In genomic region chr6:86157253-86158234, GRCm38 (mm10) we compare ENCODE assay signal across 9 mouse cellular contexts. TPM values are rescaled to one million over a fixed set of nuclear protein-coding genes. Genes with fewer than 3 reads are reported as not detected.
A peak's percentile ranks its signal among the peaks of the same experiment; 100 is the strongest.
DNase-seq lines count a peak whose midpoint lies in the region; ATAC-seq and TF ChIP-seq lines count a peak whose summit lies in the region.
"Had no signal": no experiment of that assay in that cellular context is flagged by ENCODE, and none has a peak within 500 bp of the region (broad histone marks: within the 10 kb centered on the region; RNA-seq: fewer than 3 reads in every experiment).

No protein-coding gene starts in this region.

- WGBS in heart, embryonic 13.5 days: 52% methylated on average over 17 of the region's 17 CpGs

- H3K4me3 ChIP-seq in heart, embryonic 13.5 days: no peak overlapping the region
- H3K4me3 ChIP-seq in ES-Bruce4 (ENCODE audit: low read depth, low read length): no peak overlapping the region
- H3K4me3 ChIP-seq: liver, embryonic 15.5 days had no signal

- TF ChIP-seq CTCF in ES-Bruce4 (IDR thresholded peaks at IDR 0.05; ENCODE audit: low read depth, low read length): peak; percentile 4

- H3K4me2 ChIP-seq in heart, embryonic 13.5 days: peak overlapping the region; percentile 22
- H3K4me2 ChIP-seq: liver, embryonic 15.5 days had no signal

- no peak overlapping the region for H3K27ac ChIP-seq in heart, embryonic 13.5 days (replicated peaks)
- H3K27ac ChIP-seq in ES-Bruce4 (ENCODE audit: insufficient read depth, low read length): no peak overlapping the region
- H3K27ac ChIP-seq: liver, embryonic 15.5 days had no signal

- no peak for TF ChIP-seq EP300 in ES-Bruce4 (IDR thresholded peaks at IDR 0.05; ENCODE audit: insufficient read depth, low read depth, low read length)

- H3K36me3 ChIP-seq in heart, embryonic 13.5 days: no peaks in the 10 kb centered on the region
- no peaks in the 10 kb centered on the region for H3K36me3 ChIP-seq in ES-Bruce4 (ENCODE audit: control insufficient read depth, insufficient read depth, low read length, poor library complexity, severe bottlenecking)
- H3K36me3 ChIP-seq: liver, embryonic 15.5 days had no signal

- H3K9ac ChIP-seq in heart, embryonic 13.5 days: no peak overlapping the region
- no peak overlapping the region for H3K9ac ChIP-seq in ES-Bruce4 (ENCODE audit: low read depth, poor library complexity, severe bottlenecking)
- H3K9ac ChIP-seq: liver, embryonic 15.5 days had no signal

- intact Hi-C loops in heart, postnatal 25 days (cut with DNase I): no loop called here

- H3K27me3 ChIP-seq in heart, embryonic 13.5 days (replicated peaks): peaks cover 13% of the 10 kb centered on the region
- no peaks in the 10 kb centered on the region for H3K27me3 ChIP-seq in ES-Bruce4 (ENCODE audit: control insufficient read depth, insufficient read depth, low read length, poor library complexity, severe bottlenecking)

- peak; percentile 54; the same call in 1 of the 2 replicates for ATAC-seq in heart, embryonic 13.5 days (ENCODE audit: extremely low read depth, insufficient number of reproducible peaks, low FRiP score, low TSS enrichment)

- no peaks in the 10 kb centered on the region for H3K9me3 ChIP-seq in heart, embryonic 13.5 days
- no peaks in the 10 kb centered on the region for H3K9me3 ChIP-seq in ES-Bruce4 (replicated peaks; ENCODE audit: control insufficient read depth, insufficient read depth, low read length, poor library complexity, severe bottlenecking)
- H3K9me3 ChIP-seq: liver, embryonic 15.5 days had no signal

- DNase-seq in heart, postnatal 25 days (ENCODE audit: low spot score): no peak
- DNase-seq in c-Kit-positive CD71-positive TER-119-positive erythroid progenitor cells, embryonic 14.5 days (ENCODE audit: low spot score): peak; percentile 6
- DNase-seq in lung, adult 18-20 months: peak; percentile 60 to 75
- DNase-seq in adipocyte (ENCODE audit: low spot score): no peak
- DNase-seq in frontal cortex, postnatal 14 days (ENCODE audit: low spot score in 2 of 2): no peak
- DNase-seq in yolk sac, embryonic 10.5 days (ENCODE audit: low spot score): no peak

- H3K4me1 ChIP-seq in heart, embryonic 13.5 days: peaks cover 17% of the 10 kb centered on the region
- no peaks in the 10 kb centered on the region for H3K4me1 ChIP-seq in ES-Bruce4 (ENCODE audit: control insufficient read depth, insufficient read depth, low read length)

- TF ChIP-seq POLR2A in ES-Bruce4 (IDR thresholded peaks at IDR 0.05; ENCODE audit: insufficient read depth, low read length): no peak

RNA-seq across cellular contexts. Expression of gene Tgfa, which starts 37.5 kb away (rescaled TPM):
- 3.1 and 3.2 TPM in 2 replicates for polyA plus RNA-seq in heart, embryonic 13.5 days (2015; fragmentation: Nextera tagmentation; extraction: Ambion mirVana)
- total RNA-seq in heart, postnatal 25 days (2021): 1 to 10 TPM; 1.6 to 1.7 TPM
- 6.3 and 7.4 TPM in 2 replicates for polyA plus RNA-seq in ES-Bruce4 (2011; ENCODE audit: insufficient read depth, insufficient read length, low read depth, missing spikeins)

Comparison
In these comparisons a context has a peak if more than half of its experiments do, and no peak if none do; other contexts are left out.
1. DNase-seq: peak in c-Kit-positive CD71-positive TER-119-positive erythroid progenitor cells, embryonic 14.5 days (single experiment) and lung, adult 18-20 months (2 of 2); none in heart, postnatal 25 days (single experiment), adipocyte (single experiment), frontal cortex, postnatal 14 days (0 of 2) and yolk sac, embryonic 10.5 days (single experiment).